Mouse (Mus musculus) midbrain, embryonic 13.5 days (tissue): ENCODE data around the gene Slc30a6. TPM values are rescaled to one million over a fixed set of nuclear protein-coding genes. Genes with fewer than 3 reads are reported as not detected.

Experiments
- ATAC-seq: fragments of 200-750 bp; cut with Nextera tagmentation; 2 replicates; pipeline ENCODE4 v1.8.0; 2017; ENCODE audit warnings: mild to moderate bottlenecking, moderate TSS enrichment, moderate library complexity
- H3K27ac ChIP-seq: fragments of 300-500 bp; sonication (generic); 2 replicates; pipeline ENCODE4 v1.5.1; 2015; ENCODE audit warnings: inconsistent platforms, mild to moderate bottlenecking, moderate library complexity
- H3K27me3 ChIP-seq: fragments of 300-500 bp; sonication (generic); 2 replicates; pipeline ENCODE4 v1.6.1; 2015; ENCODE audit warnings: mild to moderate bottlenecking, inconsistent platforms
- H3K36me3 ChIP-seq: fragments of 300-500 bp; sonication (generic); 2 replicates; pipeline ENCODE4 v1.6.1; 2015; ENCODE audit warnings: mild to moderate bottlenecking, inconsistent platforms
- H3K4me1 ChIP-seq: fragments of 300-500 bp; sonication (generic); replicated peaks from 2 replicates; pipeline ENCODE4 v1.6.1; 2015; ENCODE audit warnings: inconsistent platforms
- H3K4me2 ChIP-seq: fragments of 300-500 bp; sonication (generic); replicated peaks from 2 replicates; pipeline ENCODE4 v1.6.1; 2015; ENCODE audit warnings: moderate library complexity, mild to moderate bottlenecking, inconsistent platforms
- H3K4me3 ChIP-seq: fragments of 300-500 bp; sonication (generic); replicated peaks from 2 replicates; pipeline ENCODE4 v1.5.1; 2015; ENCODE audit warnings: mild to moderate bottlenecking, inconsistent platforms
- H3K9ac ChIP-seq: fragments of 300-500 bp; sonication (generic); replicated peaks from 2 replicates; pipeline ENCODE4 v1.6.1; 2015; ENCODE audit warnings: mild to moderate bottlenecking, inconsistent platforms
- H3K9me3 ChIP-seq: fragments of 300-500 bp; sonication (generic); 2 replicates; pipeline ENCODE4 v1.6.1; 2016; ENCODE audit warnings: mild to moderate bottlenecking, inconsistent platforms
- WGBS: fragments of 180-500 bp; shearing (Covaris S2); methylation state at CpG from one replicate; pipeline ENCODE4 v1.1.7; 2015; 5-methylcytosine and 5-hydroxymethylcytosine counted together
- polyA plus RNA-seq: library from polyadenylated mRNA; unstranded; fragments of >200 nt; fragmentation: Nextera tagmentation; extraction: Ambion mirVana; gene quantifications from 2 replicates; pipeline ENCODE4 v1.2.1, GENCODE M21; 2015

The Slc30a6 gene
- polyA plus RNA-seq, 1 experiment from 2014 or later: 29.9 TPM

GRCm38 (mm10) chr17:74413324-74413723 is 17.9 kb downstream of the Slc30a6 start:
- 92% methylated on average over 8 of the region's 8 CpGs for WGBS
- no peak overlapping the region for H3K9ac ChIP-seq
- H3K4me1 ChIP-seq: no peaks in the 10 kb centered on the region
- H3K27ac ChIP-seq: no peak overlapping the region
- H3K27me3 ChIP-seq: no peaks in the 10 kb centered on the region
- H3K36me3 ChIP-seq: peaks cover 75% of the 10 kb centered on the region
- H3K4me2 ChIP-seq: no peak overlapping the region
- no peaks in the 10 kb centered on the region for H3K9me3 ChIP-seq
- no peak overlapping the region for H3K4me3 ChIP-seq
- no peak for ATAC-seq

DNA sequence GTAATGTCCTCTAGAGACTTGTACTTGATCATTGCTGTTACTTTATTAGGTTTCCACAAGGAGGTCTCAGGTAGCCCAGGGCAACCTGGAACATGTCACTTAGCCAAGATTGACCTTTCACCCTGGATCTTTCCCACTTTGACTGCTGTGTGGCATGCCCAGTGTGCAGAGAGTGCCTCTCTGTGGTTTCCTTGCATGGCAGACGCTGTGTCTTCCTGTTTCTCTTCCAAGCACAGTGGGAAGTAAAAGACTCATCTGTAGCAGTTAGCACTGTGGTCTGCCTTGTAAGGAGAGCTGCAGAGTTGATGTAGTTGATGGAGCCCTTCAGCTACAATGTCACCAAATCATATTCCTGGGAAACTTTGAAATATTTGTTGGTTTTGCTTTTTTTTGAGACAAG is 19.3 kb downstream of the Slc30a6 start:
- H3K27me3 ChIP-seq: no peaks in the 10 kb centered on the region
- peaks cover 84% of the 10 kb centered on the region for H3K36me3 ChIP-seq
- no peak overlapping the region for H3K4me2 ChIP-seq
- H3K9ac ChIP-seq: no peak overlapping the region
- no peak overlapping the region for H3K4me3 ChIP-seq
- no peaks in the 10 kb centered on the region for H3K9me3 ChIP-seq
- no peak for ATAC-seq
- WGBS: 77% methylated on average over 1 of the region's 1 CpGs
- no peaks in the 10 kb centered on the region for H3K4me1 ChIP-seq
- no peak overlapping the region for H3K27ac ChIP-seq

- ATAC-seq: no peak
- Histone ChIP-seq H3K4me2 (no peak overlapping the region), H3K27ac (no peak overlapping the region), H3K4me1 (no peaks in the 10 kb centered on the region), H3K27me3 (no peaks in the 10 kb centered on the region), H3K9me3 (no peaks in the 10 kb centered on the region), H3K9ac (no peak overlapping the region), H3K4me3 (no peak overlapping the region), H3K36me3 (peaks cover 81% of the 10 kb centered on the region)
- 95% methylated on average over 8 of the region's 8 CpGs for WGBS
Observed at GRCm38 (mm10) chr17:74416841-74417360, 21.5 kb downstream of the Slc30a6 start.

DNA sequence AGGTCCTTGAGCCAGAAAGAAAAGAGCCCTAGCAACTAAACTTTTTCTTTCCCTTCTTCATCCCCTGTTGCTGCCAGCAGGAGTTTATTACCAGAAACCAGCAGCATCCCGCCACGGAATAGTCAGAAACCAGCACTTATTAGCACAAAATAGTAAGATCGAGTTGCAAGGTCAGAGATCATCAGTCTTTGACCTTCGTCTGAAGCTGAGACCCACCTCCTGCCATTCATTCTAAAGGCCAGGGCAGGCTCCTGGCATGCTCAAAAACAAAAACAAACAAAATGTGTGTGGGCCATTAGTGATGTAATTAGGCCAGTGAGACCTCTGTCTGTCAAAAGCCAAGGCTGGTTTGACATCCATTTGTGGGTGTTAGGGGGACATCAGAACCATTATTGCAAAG is 22.8 kb downstream of the Slc30a6 start:
- Histone ChIP-seq H3K9ac (no peak overlapping the region), H3K27me3 (no peaks in the 10 kb centered on the region), H3K9me3 (no peaks in the 10 kb centered on the region), H3K27ac (no peak overlapping the region), H3K4me1 (no peaks in the 10 kb centered on the region), H3K36me3 (peaks cover 81% of the 10 kb centered on the region), H3K4me3 (no peak overlapping the region), H3K4me2 (no peak overlapping the region)
- no peak for ATAC-seq
- WGBS: 43% methylated on average over 4 of the region's 4 CpGs

DNA sequence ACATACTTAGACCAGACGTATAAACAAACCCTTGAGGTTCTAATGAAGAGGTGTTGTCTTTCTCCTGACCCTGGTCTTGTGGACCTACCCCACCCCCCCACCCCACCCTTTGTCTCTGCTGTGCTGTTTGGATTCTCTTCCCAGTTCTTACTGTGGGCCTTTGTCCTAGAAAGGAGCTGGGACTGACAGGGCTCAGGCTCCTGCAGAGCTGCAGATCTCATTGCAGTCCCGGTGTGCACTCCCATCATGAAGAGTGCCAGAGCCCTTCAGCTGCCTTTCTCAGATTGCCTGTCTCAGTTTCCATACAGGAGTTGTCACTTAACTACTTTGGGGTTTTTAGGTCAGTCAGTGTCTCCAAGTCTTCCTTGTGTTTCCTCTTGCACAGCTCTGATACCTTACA is 25.2 kb downstream of the Slc30a6 start:
- no peak overlapping the region for H3K4me2 ChIP-seq
- no peaks in the 10 kb centered on the region for H3K4me1 ChIP-seq
- 48% methylated on average over 2 of the region's 2 CpGs for WGBS

DNA sequence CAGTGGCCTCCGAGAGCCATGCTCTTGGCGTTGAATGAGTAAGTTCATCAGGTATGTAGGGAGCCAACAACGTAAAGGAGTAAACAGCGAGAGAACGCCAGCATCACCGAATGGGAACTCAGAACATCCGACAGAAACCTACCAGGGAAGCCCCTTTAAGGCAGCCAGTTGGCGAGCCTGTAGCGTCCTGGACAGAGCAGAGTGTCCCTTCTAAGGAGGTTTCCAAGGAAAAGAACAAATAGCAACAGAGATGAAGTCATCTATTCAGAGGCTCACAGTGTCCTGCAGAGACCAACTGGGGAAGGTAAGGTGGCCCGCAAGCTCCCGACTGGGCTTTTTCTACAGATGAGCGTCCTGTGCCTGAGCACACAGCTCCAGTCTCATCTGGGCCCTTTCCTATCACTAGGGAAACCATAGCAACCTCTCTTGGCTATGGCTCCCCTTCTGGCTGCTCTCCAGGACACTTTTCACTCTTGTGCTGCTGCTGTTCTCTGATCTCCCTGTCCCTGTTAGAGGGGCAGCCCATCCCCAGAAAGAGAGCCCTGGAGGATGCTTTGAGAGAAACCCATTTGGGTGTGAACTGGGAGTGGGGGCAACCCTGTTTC is 29.1 kb downstream of the Slc30a6 start:
- 57% methylated on average over 12 of the region's 12 CpGs for WGBS
- Histone ChIP-seq H3K27ac (peak overlapping the region; percentile 2; the same call in 1 of the 2 replicates), H3K4me1 (no peaks in the 10 kb centered on the region), H3K4me3 (no peak overlapping the region), H3K27me3 (no peaks in the 10 kb centered on the region), H3K9me3 (no peaks in the 10 kb centered on the region), H3K9ac (no peak overlapping the region), H3K4me2 (no peak overlapping the region), H3K36me3 (peaks cover 76% of the 10 kb centered on the region)
- ATAC-seq: peak; percentile 71

More for the DNA sequence above, 25.2 kb downstream of the Slc30a6 start:
- peaks cover 76% of the 10 kb centered on the region for H3K36me3 ChIP-seq
- no peaks in the 10 kb centered on the region for H3K9me3 ChIP-seq
- H3K9ac ChIP-seq: no peak overlapping the region
- no peak overlapping the region for H3K27ac ChIP-seq
- H3K27me3 ChIP-seq: no peaks in the 10 kb centered on the region
- no peak overlapping the region for H3K4me3 ChIP-seq
- ATAC-seq: no peak

- ATAC-seq: no peak
- H3K4me2 ChIP-seq: no peak overlapping the region
- no peaks in the 10 kb centered on the region for H3K27me3 ChIP-seq
- no peaks in the 10 kb centered on the region for H3K4me1 ChIP-seq
- no peaks in the 10 kb centered on the region for H3K9me3 ChIP-seq
- H3K4me3 ChIP-seq: no peak overlapping the region
- H3K9ac ChIP-seq: no peak overlapping the region
- H3K27ac ChIP-seq: no peak overlapping the region
- 88% methylated on average over 8 of the region's 8 CpGs for WGBS
- H3K36me3 ChIP-seq: peaks cover 32% of the 10 kb centered on the region
Observed at GRCm38 (mm10) chr17:74430074-74430473, 34.7 kb downstream of the Slc30a6 start.

- H3K4me3 ChIP-seq: no peak overlapping the region
- no peaks in the 10 kb centered on the region for H3K4me1 ChIP-seq
- H3K9me3 ChIP-seq: no peaks in the 10 kb centered on the region
- no peaks in the 10 kb centered on the region for H3K27me3 ChIP-seq
- peaks cover 24% of the 10 kb centered on the region for H3K36me3 ChIP-seq
- no peak overlapping the region for H3K4me2 ChIP-seq
- no peak for ATAC-seq
- H3K27ac ChIP-seq: no peak overlapping the region
- no peak overlapping the region for H3K9ac ChIP-seq
- WGBS: 71% methylated on average over 13 of the region's 13 CpGs
Observed at GRCm38 (mm10) chr17:74431481-74431880, 36.1 kb downstream of the Slc30a6 start.

- H3K4me1 ChIP-seq: no peaks in the 10 kb centered on the region
- WGBS: 90% methylated on average over 5 of the region's 5 CpGs
Observed at GRCm38 (mm10) chr17:74432631-74433030, 37.2 kb downstream of the Slc30a6 start.

GRCm38 (mm10) chr17:74437762-74438161 is 42.4 kb downstream of the Slc30a6 start:
- H3K9ac ChIP-seq: no peak overlapping the region
- 90% methylated on average over 9 of the region's 9 CpGs for WGBS
- ATAC-seq: no peak
- no peaks in the 10 kb centered on the region for H3K4me1 ChIP-seq
- no peak overlapping the region for H3K4me2 ChIP-seq
- H3K9me3 ChIP-seq: no peaks in the 10 kb centered on the region
- no peaks in the 10 kb centered on the region for H3K27me3 ChIP-seq
- H3K4me3 ChIP-seq: no peak overlapping the region
- no peak overlapping the region for H3K27ac ChIP-seq
- no peaks in the 10 kb centered on the region for H3K36me3 ChIP-seq

More at GRCm38 (mm10) chr17:74432631-74433030, 37.2 kb downstream of the Slc30a6 start:
- ATAC-seq: no peak
- H3K9me3 ChIP-seq: no peaks in the 10 kb centered on the region
- H3K27me3 ChIP-seq: no peaks in the 10 kb centered on the region
- no peak overlapping the region for H3K27ac ChIP-seq
- no peak overlapping the region for H3K4me2 ChIP-seq
- H3K4me3 ChIP-seq: no peak overlapping the region
- peaks cover 13% of the 10 kb centered on the region for H3K36me3 ChIP-seq
- no peak overlapping the region for H3K9ac ChIP-seq

DNA sequence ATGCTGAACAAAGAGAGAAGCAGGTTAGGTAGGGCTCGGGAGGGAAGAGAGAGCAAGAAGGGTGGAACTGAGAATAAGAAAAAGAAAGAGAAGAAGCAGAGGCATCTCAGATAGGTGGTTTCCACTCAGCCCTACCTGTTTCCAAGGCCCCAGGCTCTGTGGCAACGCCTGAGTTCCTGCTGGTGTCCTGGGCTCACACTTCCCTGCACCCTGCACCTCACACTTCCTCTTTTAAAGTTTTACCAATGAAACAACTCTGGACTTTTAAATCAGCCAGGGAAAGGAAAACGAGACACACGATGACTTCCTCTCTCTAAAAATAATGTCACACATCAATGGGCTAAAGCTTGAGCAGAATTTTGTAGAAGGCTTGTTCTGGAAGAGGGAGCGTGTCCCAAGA is 45.1 kb downstream of the Slc30a6 start:
- Histone ChIP-seq H3K9me3 (no peaks in the 10 kb centered on the region), H3K4me3 (no peak overlapping the region), H3K27me3 (no peaks in the 10 kb centered on the region), H3K27ac (no peak overlapping the region), H3K4me2 (no peak overlapping the region), H3K9ac (no peak overlapping the region), H3K36me3 (no peaks in the 10 kb centered on the region), H3K4me1 (no peaks in the 10 kb centered on the region)
- 90% methylated on average over 5 of the region's 5 CpGs for WGBS
- ATAC-seq: no peak

- Histone ChIP-seq H3K4me1 (no peaks in the 10 kb centered on the region), H3K9me3 (no peaks in the 10 kb centered on the region), H3K4me3 (no peak overlapping the region), H3K9ac (no peak overlapping the region), H3K36me3 (no peaks in the 10 kb centered on the region), H3K27me3 (no peaks in the 10 kb centered on the region), H3K4me2 (no peak overlapping the region), H3K27ac (no peak overlapping the region)
- no peak for ATAC-seq
- WGBS: 88% methylated on average over 10 of the region's 10 CpGs
Observed at GRCm38 (mm10) chr17:74449776-74450175, 54.4 kb downstream of the Slc30a6 start.

DNA sequence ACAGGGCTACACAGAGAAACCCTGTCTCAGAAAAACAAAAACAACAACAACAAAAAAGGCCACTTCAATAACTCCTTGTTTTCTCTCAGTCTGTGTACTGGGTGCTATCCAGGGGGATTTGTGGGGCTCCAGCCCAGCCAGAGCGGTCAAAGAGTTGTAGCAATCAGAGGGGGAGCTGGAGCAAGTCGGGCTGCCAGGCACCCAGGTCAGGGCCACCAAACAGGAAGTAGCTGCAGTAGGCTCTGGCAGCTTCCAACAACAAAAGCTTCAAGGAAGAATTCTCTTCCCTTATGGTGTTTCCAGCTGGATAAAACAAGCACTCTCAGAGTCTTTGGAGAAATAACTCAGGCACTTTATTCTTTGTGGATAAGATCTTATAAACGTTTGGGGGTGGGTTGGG is 58.5 kb downstream of the Slc30a6 start:
- Histone ChIP-seq H3K36me3 (no peaks in the 10 kb centered on the region), H3K9ac (no peak overlapping the region), H3K4me2 (no peak overlapping the region), H3K4me1 (no peaks in the 10 kb centered on the region), H3K27ac (no peak overlapping the region), H3K4me3 (no peak overlapping the region), H3K9me3 (no peaks in the 10 kb centered on the region), H3K27me3 (no peaks in the 10 kb centered on the region)
- WGBS: 82% methylated on average over 3 of the region's 3 CpGs
- ATAC-seq: no peak
